Mouse (Mus musculus): Measurements from ENCODE around the gene Olfr140.

Olfr140 gene

GRCm38 (mm10) chr2:90063494-90063893 lies at the start of gene Olfr140:
TSS of gene Olfr140 (minus strand) at chr2:90063594.
- in situ Hi-C loops (cut with MboI; ENCODE audit: low sequenced_read_pairs): no loop called here

- in situ Hi-C loops (cut with MboI; ENCODE audit: low sequenced_read_pairs): no loop called here
These were observed 6.7 kb upstream of the Olfr140 start for GRCm38 (mm10) chr2:90070065-90070464.

- in situ Hi-C loops (cut with MboI; ENCODE audit: low sequenced_read_pairs): no loop called here
These were observed 28.4 kb downstream of the Olfr140 start, which contains the start of gene Olfr1265 for GRCm38 (mm10) chr2:90035037-90035436. TSS of gene Olfr1265 (plus strand) at chr2:90035337.

GRCm38 (mm10) chr2:90025477-90025876 lies 37.9 kb downstream of the Olfr140 start, which contains the start of gene Olfr1264:
TSS of gene Olfr1264 (minus strand) at chr2:90025577.
- in situ Hi-C loops (cut with MboI; ENCODE audit: low sequenced_read_pairs): no loop called here

DNA sequence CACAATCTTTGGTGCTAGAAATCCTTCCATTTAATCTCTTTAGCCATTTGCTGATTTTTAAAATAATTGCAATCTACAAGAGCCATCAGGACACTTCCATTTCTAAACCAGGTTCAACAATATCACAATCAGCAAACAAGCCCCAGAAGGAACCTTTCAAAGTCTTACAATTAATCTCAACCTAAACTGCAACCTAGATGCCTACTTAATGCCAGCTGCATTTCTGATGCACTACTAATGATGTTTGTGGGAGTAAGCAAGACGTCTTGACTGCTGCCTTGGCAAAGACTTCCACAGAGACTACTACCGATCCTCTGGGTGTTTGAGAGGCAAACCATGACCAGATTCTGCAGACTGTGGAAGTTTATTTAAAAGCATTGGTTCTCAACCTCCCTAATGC lies 51.6 kb downstream of the Olfr140 start, which contains the start of gene Olfr1263:
Gene Olfr1263 (plus strand): TSS at position 301 of the 400 bp plus-strand sequence.
- in situ Hi-C loops (cut with MboI; ENCODE audit: low sequenced_read_pairs): no loop called here

GRCm38 (mm10) chr2:89999845-90000244 lies 63.5 kb downstream of the Olfr140 start, which contains the start of gene Olfr1262:
TSS of gene Olfr1262 (plus strand) at chr2:90000145.
- in situ Hi-C loops (cut with MboI; ENCODE audit: low sequenced_read_pairs): no loop called here

All from CH12F3 (cell line).